Mouse (Mus musculus): Measurements from ENCODE around the gene Adamts4. TPM values are rescaled to one million over a fixed set of nuclear protein-coding genes. Genes with fewer than 3 reads are reported as not detected.

Adamts4 gene
- total RNA-seq (2021): under 1 TPM; 0.48 to 0.90 TPM
- long read RNA-seq, experiment 1: 0 reads
- long read RNA-seq, experiment 2: 0 reads

DNA sequence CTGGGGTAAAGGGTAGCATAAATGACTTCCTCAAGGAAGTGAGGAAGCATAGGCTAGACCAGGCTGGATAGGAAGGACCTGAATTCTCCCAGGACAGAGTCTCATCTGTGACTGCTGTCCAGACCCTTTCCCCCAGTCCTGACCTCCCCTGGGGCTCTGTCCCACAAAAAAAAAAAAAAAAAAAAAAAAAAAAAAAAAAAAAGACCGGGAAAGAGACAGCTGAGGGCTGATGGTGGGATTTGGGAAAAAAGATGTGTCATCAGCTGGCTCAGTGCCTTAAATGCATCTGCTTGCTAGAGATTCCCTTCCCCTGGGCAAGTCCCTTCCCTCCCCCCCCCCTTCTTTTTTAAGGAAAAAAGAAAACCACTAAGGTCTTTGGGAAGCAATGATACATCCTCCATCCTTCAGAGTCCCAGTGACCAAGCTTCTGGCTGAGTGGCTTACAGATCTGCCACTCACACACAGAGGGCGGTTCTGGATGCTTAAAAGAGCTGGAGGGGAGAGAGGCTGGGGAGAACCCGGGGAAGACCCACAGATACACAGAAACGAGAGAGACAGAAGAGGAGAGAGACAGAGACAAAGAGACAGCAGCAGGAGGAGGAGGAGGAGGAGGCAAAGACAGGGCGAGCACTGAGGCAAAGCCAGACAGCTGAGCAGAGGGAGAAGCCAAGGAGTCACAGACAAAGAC is at the start of gene Adamts4:
Gene Adamts4, plus strand, starts transcription at position 509 of the 688 bp plus-strand sequence.
- DNase-seq (ENCODE audit: low spot score): no peak

DNA sequence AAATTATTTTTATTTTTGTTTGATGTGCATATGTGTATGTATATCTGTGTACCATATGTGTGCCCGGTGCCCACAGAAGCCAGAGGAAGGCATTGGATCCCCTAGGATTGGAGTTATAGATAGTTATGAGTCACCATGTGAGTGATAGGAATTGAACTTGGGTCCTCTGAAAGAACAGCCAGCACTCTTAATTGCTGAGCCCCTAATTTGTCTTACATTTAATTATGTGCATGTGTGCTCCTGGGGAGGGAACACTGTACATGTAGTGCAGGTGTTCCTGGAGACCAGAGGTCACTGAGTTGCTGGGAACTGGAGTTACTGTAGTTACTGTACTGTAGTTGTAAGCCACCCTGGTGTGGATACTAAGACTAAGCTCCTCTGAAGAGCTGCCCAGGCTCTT is 49.5 kb upstream of the Adamts4 start:
- no peak for DNase-seq (ENCODE audit: low spot score)

DNA sequence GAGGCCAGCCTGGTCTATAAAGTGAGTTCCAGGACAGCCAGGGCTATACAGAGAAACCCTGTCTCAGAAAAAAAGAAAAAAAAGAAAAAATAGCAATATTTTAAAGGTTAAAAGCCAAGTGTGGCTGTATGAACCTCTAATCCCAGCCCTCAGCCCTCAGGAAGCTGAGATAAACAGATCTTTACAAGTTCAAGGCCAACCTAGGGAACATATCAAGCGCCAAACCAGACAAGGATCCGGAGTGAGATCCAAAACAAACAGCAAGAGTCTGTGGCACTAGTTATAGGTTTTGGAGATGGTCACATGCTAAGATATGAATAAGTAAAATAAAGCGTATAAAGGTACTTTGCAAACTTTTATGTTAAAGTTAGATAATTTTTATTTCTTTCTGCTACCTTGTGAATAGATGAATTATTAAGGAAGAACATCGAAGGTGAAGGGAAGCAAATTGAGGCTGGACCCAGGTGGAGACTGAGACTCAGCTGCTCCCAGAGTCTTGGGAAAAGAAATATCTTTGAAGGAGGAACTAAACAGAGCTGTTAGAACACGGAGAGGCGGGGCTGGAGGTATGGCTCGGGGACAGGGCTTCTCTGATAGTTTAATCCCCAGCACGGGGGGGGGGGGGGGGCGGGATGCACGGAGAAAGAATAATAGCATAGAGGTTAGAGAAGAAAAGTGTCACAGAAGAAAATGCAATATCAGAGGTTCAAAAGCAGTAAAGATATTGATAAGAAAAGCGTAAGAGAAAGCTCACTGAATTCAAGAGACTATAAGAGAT is 46.6 kb upstream of the Adamts4 start:
- DNase-seq (ENCODE audit: low spot score): no peak

DNA sequence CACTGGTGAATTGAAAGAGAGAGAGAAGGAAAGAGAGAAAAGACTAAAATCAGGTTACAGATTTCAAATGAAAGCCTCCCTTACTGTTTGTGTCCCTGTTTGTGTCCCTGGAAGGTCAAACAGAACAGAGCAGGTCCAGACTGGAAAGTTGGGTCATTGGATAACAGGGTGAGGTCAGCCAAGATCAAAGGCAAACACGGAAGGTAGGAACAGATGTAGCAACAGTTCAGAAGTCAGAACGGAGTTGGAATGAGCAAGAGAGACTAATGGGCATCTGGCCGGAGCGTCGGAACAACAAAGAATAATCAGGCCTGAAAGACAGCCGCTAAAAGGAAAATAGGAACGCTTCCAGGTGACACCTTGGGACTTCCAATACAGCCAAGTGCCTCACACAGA is 46.0 kb upstream of the Adamts4 start:
- no peak for DNase-seq (ENCODE audit: low spot score)

DNA sequence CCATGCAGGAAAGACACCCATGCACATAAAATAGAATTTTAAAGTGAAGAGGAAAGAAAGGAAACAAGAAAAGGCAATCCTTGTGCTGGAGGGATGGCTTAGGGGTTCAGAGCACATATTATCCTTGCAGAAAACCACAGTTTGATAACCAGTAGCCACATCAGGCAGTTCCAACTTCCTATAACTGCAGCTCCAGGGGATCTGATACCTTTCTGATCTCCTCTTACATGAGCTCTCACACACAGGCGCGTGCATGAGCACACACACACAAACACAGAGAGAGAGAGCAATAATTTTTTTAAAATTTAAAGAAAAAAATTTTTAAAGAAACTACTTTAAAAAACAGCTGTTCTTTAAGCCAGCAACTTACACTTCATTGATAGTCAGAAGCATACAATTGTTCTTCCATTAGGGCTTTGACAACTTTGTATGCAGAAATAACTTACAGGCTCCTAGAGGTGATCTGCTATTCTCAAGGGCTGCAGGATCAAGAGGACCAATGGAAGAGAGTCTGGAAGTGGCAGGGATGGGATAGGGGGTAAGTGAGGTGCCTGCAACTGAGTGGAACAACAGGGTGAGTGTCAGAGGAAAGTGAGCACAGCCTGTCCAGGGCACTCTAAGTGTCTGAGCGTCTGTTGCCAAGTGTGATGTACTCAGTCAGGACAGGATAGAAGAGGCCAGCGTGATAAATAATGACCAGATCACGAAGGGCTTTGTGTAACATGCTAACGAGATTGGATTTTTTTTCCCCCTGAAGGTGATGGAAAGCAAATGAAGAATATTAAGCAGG is 44.3 kb upstream of the Adamts4 start:
- DNase-seq (ENCODE audit: low spot score): no peak

DNA sequence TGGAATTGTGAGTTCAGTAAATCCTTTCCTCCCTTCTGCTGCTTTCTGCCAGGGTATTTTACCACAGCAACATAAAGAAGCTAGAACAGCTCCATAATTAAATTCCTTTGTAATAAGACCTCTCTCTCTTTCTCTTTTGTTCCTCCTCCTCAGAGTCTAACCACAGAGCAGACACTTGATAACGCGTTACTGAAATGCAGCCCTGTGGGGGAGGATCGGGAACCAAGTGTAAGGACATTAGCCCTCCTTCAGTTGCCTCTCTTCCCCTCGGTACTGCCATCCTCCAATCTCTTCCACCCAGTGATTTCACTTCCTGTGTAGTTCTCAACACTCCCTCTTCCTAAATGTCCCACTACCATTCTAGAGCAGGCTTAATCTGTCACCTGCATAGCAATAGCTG is 40.8 kb upstream of the Adamts4 start:
- no peak for DNase-seq (ENCODE audit: low spot score)

DNA sequence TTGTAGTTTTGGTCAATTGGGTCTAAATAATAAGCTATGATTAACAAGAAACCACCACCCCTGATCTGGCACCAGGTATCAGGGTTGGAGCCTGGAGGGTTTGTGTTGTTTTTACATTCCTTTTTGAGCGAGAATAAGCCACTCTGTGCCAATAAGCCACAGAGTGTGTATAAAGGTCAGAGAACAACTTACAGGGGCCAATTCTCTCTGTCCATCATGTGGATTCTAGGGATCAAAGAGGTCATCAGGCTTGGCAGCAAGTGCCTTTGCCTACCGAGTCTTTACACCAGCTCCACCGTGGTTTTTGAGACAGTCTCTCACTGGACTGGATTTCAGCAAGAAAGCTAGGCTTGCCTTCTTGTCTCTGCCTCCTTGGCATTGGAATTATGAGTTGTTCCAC is 37.4 kb upstream of the Adamts4 start:
- no peak for DNase-seq (ENCODE audit: low spot score)

DNA sequence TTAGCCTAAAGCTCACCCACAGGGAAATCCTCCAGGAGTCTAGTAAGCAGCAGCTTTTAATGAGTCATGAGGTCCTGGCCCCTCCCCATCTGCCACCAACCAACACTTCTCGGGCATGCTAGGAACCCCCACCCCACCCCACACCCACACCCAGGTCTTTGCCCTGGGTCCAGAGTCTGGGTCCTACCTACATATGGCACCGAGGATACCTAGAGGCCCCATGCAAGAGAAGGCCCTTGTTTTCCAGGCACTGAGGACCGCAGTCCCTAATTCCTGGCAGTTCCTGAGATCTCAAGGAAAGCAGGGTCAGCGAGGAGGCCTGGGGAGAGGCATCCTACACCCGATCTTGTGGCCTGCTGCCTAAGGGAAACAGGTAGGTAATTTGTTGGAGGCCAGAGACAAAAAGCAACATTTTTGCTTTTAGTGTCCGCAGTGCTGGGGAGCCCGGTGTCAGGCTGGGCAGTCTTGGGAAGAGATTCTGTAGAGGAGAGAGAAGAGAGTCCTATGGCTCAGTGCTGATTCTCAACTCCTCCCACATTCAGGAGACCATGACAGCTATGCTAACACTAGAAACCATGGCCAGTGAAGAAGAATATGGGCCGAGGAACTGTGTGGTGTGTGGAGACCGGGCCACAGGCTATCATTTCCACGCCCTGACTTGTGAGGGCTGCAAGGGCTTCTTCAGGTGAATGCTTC is 36.3 kb upstream of the Adamts4 start, which contains the start of gene Nr1i3:
Gene Nr1i3, plus strand, starts transcription at position 170 of the 696 bp plus-strand sequence.
- no peak for DNase-seq (ENCODE audit: low spot score)

DNA sequence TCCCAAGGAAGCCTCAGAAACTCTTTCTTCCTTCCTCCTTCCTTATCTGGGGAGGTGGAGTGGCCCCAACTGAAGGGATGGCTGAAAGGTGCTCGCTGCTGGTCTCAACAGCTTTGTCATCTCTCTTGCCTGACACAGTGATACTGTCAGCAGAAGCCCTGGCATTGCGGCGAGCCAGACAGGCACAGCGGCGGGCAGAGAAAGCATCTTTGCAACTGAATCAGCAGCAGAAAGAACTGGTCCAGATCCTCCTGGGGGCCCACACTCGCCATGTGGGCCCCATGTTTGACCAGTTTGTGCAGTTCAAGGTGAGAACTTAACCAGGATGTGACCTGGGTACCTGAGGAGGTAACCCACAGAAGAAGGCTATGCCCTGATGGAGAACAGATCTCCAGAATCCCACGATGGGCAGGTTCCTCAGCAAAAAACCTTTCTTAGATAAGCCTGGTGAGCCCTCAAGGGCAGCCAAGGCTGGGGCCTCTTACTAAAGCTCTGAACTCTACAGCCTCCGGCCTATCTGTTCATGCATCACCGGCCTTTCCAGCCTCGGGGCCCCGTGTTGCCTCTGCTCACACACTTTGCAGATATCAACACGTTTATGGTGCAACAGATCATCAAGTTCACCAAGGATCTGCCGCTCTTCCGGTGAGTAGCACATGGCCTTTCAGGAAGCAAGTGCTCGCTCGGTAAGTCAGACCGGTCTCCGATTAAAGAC is 33.8 kb upstream of the Adamts4 start:
- DNase-seq (ENCODE audit: low spot score): no peak

DNA sequence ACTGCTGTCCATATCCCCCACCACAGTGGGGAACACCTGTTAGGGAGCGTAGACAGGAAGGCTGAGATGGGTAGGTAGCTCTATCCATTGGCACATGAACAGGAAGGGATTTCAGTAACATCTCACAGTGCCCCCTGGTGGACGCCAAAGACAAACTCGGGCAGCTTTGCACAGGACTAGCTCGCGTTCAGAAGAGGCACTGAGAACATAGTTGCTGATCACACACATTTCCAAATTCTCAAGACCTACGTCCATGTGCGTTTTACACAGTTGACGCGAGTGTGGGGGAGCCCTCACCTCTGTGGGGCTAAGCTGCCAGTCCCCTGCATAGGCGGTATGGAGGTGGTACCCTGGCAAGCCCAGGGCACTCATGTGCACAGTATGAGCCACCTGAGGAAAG is 29.4 kb upstream of the Adamts4 start:
- DNase-seq (ENCODE audit: low spot score): peak; percentile 88

DNA sequence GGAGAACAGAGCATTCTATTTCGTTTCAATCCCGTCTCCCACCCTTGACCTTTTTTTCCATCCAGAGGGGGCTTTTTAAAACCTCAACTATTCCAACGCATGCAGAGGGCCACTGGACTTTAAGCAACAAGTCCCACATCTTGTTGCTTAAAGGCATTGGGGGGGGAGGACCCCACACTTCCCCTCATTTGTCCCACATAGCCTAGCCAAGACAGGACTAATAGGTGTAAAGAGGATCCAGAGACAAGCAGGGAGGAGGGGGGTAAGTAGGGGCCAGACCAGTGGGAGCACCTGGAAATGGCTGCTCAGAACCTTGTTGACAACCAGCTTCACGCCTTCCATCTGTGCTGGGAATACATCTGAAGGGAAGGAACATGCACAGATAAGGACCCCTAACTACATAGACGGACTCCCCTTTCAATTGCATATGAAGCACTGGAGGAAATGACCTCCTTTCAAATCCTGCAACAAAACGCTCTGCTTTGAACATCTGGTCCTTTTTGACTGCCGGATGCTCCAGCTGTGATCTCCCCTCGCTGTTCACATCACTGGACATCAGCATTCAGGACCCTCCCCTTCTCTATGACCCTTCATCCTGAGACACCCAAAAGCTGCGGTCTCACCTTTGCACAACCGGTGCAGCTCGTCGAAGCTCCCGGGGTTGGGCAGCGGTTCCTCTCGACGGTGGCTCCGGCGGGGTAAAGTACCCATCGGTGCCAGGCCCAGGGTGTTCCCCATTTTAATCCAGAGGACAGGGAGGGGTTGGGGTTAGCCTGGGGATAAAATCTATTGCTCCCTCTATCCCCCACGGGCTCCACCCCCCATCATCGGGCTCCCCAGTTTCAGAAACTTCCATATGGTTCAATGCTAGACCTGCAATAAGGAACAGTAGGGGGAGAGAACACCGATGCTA is 28.7 kb upstream of the Adamts4 start:
- no peak for DNase-seq (ENCODE audit: low spot score)

DNA sequence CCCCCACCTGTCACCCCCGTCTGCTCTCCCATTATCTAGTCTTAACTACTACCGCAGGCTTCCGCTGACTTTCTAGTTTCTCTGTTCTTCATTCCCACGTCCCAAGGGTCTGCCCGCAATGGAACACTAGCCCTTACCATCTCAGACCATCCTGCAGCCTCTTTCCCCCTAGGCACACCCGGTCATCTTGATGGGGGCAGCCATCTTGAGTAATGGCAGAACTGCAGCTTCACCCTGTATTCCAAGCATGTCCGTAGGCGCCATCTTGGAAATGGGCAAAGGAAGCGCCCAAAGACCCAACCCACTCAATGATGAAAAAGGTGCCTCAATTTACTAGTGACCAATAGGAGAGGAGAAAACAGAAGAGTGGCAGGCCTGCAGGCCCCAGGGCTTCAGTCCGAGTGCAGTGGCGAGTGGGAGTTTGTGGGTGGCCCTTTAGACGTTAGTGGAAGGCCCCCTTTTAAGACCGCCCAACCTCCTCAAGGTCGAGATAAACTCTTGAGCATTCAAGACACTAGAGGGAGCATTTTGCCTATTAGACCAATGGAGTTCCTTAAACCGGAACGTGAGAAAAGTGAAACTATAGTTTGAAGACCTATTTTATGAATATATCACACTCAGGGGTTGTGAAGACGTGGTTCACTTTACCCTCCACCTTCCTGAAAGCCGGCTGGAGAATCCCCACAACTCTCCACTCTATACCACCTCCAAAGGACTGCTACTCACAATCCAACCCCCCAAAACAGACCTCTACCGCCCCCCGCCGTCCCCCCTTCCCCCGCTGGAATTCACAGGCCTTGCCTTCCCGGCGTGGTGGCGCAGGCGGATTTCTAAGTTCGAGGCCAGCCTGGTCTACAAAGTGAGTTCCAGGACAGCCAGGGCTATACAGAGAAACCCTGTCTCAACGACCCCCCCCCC is 27.7 kb upstream of the Adamts4 start, which contains the start of gene Tomm40l:
Gene Tomm40l, minus strand, starts transcription at position 277 of the 918 bp plus-strand sequence.
- DNase-seq (ENCODE audit: low spot score): peak; percentile 96

DNA sequence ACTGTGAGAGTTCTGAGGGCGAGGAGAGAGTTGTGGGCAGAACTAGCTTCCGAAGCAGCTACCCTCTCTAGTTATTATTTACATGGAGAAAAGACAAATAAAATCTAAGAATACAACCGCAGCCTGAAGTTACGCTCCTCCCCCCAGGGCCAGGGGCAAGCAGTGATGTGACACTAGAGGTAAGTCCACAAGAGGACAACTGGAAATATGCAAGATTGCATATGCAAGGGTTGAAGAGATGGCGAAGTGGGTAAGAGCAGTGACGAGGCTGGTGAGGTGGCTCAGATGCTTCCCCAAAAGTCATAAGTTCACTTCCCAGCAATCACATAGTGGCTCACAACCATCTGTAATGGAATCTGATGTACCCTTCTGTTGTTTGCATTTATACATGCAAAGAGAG is 27.1 kb upstream of the Adamts4 start:
- no peak for DNase-seq (ENCODE audit: low spot score)

DNA sequence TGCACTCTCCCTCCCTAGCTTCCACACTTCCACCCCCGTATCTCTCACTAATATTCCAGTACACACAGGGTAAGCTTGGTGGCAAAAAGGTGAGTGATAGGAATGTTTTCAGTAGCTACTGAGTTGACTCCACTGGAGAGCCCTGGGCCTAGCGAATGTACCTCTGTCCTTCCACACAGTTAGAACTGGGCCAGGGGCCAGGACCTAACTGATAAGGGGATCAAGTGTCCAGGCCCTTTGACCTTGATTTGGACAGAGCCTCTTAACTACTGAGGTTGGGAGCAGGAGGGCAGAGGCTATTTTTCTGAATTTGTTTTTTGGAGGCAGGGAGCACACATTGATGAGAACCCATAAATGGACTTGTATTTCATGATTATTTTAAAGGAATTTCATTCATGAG is 26.4 kb upstream of the Adamts4 start:
- no peak for DNase-seq (ENCODE audit: low spot score)

DNA sequence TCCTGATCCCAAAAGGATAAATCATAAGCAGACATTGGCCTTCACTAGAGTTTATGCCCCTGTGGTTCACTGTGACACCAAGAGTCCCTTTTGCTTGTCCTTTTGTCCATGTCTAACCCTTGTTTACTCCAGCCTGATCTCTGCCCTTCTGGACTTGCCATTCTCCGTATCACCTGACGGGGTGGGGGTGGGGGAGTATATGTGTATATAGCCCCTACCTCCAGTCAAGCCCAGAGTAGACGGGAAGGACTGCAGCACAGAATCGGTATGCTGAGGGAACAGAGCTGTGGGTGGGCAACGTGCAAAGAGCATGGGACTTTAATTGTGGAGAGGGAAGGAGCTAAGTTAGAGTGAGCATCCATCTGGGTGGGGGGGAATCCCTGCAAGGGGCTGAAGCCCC is 25.4 kb upstream of the Adamts4 start, which contains the start of gene Apoa2:
Gene Apoa2, plus strand, starts transcription at position 198 of the 400 bp plus-strand sequence.
- DNase-seq (ENCODE audit: low spot score): no peak

DNA sequence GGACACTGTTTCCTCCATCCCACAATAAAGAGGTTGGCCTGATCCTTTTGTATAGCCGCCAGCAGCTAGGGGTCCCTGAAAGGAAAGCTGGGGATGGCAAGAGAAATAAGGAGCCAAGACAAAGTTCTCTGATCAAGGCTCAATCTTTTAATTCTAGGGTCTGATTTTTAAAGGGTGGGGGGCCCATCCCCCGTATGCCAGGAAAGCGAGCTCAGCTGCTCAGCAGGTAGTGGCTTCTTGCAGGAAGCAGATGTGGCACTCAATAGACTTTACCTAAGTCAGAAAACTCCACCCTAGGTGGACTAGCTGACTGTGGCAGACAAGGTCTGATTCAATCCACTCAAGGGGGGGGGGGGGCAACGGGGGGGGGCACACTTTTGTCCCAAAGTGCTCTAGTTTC is 23.4 kb upstream of the Adamts4 start:
- no peak for DNase-seq (ENCODE audit: low spot score)

DNA sequence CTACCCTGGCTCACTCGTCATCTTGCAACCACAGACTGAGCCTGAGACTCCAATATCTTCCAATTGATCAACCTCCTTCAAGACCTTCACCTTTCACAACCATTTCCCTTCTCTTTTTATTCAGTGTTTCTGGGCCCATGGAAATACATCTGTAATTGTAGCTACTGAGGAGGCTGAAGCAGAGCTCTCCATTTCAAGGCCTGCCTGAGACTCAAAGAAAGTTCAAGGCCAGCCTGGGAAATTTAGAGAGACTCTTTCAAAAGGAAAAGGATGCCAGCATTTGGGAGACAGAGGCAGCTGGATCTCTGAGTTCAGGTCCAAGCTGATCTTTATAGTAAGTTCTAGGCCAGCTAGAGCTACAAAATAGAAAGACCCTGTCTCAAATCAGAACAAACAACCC is 22.3 kb upstream of the Adamts4 start:
- DNase-seq (ENCODE audit: low spot score): no peak

DNA sequence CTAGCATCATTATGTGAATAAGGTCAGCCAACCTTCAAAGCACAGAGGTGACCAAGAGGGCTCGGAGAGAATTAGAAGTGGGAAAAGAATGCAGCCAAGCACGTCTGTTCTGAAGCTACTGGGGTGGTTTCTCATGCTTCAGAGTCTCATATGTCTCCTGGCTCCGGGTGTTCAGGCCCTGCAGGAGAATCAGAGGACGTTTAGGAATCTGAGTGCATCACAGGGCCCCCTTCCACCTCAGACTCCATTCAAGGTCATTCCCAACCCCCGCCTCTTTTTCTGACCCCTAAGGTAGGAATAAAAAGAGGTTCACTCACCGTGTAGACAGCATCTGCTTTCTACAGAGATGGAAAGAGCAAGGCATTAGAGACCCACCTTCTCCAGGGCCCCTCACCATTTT is 20.5 kb upstream of the Adamts4 start:
- DNase-seq (ENCODE audit: low spot score): no peak
